Mouse (Mus musculus): Measurements from ENCODE around the gene 1700067P10Rik.

The 1700067P10Rik gene

GRCm38 (mm10) chr17:48089019-48089418, at the start of gene 1700067P10Rik:
Gene 1700067P10Rik (plus strand): TSS chr17:48089319.
- no peak for DNase-seq

- peak; percentile 9 for DNase-seq
These were observed 47.5 kb upstream of the 1700067P10Rik start for GRCm38 (mm10) chr17:48041351-48042287.

- no peak for DNase-seq
These were observed 45.8 kb upstream of the 1700067P10Rik start for GRCm38 (mm10) chr17:48043154-48043880.

GRCm38 (mm10) chr17:48045631-48046030, 43.5 kb upstream of the 1700067P10Rik start:
- DNase-seq = peak; percentile 15

- no peak for DNase-seq
These were observed 37.3 kb upstream of the 1700067P10Rik start for GRCm38 (mm10) chr17:48051638-48052337.

- DNase-seq = no peak
These were observed 36.6 kb upstream of the 1700067P10Rik start for GRCm38 (mm10) chr17:48052338-48053067.

GRCm38 (mm10) chr17:48053646-48054045, 35.5 kb upstream of the 1700067P10Rik start:
- DNase-seq = no peak

GRCm38 (mm10) chr17:48055076-48055816, 33.9 kb upstream of the 1700067P10Rik start:
- DNase-seq = no peak

- DNase-seq = no peak
These were observed 31.7 kb upstream of the 1700067P10Rik start for GRCm38 (mm10) chr17:48057382-48057781.

- no peak for DNase-seq
These were observed 24.8 kb upstream of the 1700067P10Rik start for GRCm38 (mm10) chr17:48064196-48064843.

- no peak for DNase-seq
These were observed 24.0 kb upstream of the 1700067P10Rik start for GRCm38 (mm10) chr17:48065081-48065501.

DNA sequence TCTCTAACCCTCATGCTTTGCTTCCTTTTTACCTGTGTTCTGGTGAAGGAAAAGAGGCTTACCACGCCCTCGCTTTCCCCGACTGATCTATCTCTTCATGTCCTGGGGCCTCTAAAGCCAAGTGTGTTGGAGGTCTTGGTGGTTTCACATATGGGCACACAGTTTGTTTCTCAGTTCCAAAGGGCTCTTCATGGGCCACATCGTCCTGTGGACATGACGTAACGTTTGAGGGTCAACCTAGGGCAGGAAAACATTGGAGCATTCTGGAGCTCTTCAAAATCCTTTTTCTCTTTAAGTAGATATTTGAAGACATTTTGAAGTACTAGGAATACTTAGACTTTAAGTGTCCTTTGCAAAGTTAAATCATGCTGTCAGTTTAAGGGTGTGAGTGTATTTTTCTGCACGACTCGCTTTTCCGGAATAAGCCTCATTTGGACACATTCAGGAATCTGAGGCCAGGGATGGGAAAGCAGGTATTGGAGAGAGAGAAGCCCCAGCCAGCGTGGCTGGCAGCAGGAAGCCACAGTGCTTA, 22.0 kb upstream of the 1700067P10Rik start:
- no peak for DNase-seq

DNA sequence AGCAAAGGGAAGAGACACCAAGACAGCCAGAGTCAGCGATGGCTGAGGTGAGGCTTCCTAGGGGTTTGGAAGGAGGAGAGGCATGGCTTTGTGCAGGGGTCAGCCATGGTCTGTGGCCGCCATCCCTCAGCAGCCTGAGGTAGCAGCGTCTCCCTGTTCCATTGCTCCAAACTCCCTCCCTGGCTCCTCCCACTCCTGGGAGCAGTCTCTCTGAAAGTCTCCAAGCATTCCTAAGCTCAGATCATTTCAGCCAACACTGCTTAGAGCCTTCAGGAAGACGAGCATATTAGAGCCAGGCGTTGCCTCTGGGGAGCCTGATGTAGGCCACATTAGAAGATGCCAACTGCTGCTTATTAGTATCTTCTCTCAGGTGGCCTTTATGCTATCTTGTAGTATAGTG, 21.4 kb upstream of the 1700067P10Rik start:
- no peak for DNase-seq

DNA sequence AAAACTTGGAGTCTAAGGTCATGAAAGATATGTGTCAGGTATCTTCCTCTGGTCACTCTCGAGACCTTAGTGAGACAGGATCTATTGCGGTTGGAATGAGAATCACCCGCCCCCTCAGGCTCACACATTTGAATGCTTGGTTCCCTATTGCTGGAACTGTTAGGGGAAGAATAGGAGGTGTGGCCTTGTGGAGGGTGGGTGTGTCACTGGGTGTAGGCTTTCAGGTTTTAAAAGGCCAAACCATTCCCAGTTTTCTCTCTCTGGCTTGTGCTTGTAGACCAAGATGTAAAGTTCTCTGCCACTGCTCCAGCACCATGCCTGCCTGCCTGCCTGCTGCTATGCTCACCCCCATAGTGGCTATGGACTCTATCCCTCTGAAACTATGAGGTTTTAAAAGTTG, 8.5 kb upstream of the 1700067P10Rik start:
- DNase-seq = no peak

- no peak for DNase-seq
These were observed 327 bp downstream of the 1700067P10Rik start for GRCm38 (mm10) chr17:48089446-48089845.

- no peak for DNase-seq
These were observed 1.2 kb downstream of the 1700067P10Rik start for GRCm38 (mm10) chr17:48090305-48090704.

DNA sequence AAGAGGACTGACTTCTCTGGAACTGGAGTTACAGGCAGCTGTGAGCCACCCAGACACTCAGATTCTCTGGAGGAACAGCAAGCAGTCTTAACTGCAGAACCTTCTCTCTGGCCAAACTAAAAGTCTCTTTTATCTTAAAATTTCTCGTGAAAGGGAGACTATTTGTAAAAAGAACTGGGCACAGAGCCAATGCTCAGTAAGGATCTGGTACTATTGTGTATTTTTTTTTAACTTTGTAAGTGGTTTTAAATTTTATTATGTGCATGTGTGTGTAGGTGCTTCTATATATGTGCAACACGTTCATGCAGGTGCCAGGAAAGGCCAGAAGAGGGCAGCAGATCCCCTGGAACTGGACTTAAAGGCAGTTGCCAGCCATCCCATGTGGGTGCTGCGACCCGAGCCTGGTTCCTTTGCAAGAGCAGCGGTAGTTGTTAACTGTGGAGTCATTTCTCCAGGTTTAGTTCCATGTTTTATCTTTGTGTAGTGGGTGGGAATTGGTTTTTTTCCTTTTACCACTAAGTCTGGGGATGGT, 4.2 kb downstream of the 1700067P10Rik start:
- DNase-seq = no peak

- no peak for DNase-seq
These were observed 5.9 kb downstream of the 1700067P10Rik start for GRCm38 (mm10) chr17:48094820-48095680.

- no peak for DNase-seq
These were observed 6.6 kb downstream of the 1700067P10Rik start for GRCm38 (mm10) chr17:48095718-48096121.

DNA sequence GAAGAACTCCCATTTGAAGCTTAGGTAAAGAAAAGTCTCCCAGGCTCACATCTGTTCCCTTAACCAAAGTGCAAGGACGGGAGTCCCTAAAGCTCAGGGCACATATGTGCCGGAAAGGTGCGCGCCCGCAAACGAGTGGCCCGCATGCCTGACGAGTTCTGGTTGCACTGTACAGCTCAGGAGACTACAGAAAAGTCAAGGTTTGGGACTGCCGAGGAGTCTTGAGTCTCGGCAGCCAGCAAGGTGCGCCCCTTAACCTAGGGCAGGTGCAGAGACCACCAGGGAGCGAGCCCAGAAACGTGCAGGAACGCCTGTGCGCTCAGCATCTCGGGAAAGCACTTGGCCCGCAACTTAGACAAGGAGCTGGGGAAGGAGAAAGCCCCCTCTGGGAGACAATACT, 7.2 kb downstream of the 1700067P10Rik start:
- no peak for DNase-seq

Measured in cerebellum, adult 11 months (tissue).